Mouse (Mus musculus): ENCODE measurements around the gene Cend1. TPM values are rescaled to one million over a fixed set of nuclear protein-coding genes. Genes with fewer than 3 reads are reported as not detected.

Gene Cend1
- polyA plus RNA-seq, 2 experiments: not detected

DNA sequence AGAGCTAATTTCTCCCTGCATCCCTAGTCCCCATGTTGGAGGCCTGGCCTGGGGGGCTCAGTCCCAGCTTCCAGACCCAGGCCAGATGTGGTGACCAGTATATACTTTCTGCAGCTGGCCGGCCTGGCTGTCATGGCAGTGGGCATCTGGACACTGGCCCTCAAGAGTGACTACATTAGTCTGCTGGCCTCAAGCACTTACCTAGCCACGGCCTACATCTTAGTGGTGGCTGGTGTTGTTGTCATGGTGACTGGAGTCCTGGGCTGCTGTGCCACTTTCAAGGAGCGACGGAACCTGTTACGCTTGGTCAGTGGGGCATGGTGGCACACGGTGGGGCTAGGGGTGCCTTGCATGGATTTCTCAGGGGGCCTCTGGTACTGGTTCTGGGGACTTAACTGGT lies 40.1 kb upstream of the Cend1 start:
- H3K27ac ChIP-seq: 0 out of 2 replicates have a peak overlapping the region, but pooled peaks have one; percentile 18
- peaks cover 9% of the 10 kb centered on the region for H3K36me3 ChIP-seq (replicated peaks; ENCODE audit: control insufficient read depth, insufficient read depth, low read depth)
- H3K9me3 ChIP-seq (ENCODE audit: control insufficient read depth, low read length): no peaks in the 10 kb centered on the region
- peak overlapping the region; percentile 79; the same call in 1 of the 2 replicates for H3K4me2 ChIP-seq (ENCODE audit: low read depth)
- no peak overlapping the region for H3K4me3 ChIP-seq (ENCODE audit: insufficient read depth in 1 of 2, low read depth in 2 of 2, low read length in 2 of 2)
- 79% methylated on average over 6 of the region's 6 CpGs for WGBS (ENCODE audit: insufficient replicate concordance)
- DNase-seq (ENCODE audit: low read depth in 3 of 3, low spot score in 3 of 3) (no peak), ATAC-seq (ENCODE audit: insufficient read depth) (no peak)
- peaks cover 20% of the 10 kb centered on the region for H3K27me3 ChIP-seq (ENCODE audit: control insufficient read depth, insufficient read depth, low read length)
- H3K4me1 ChIP-seq (replicated peaks; ENCODE audit: control insufficient read depth in 2 of 2, insufficient read depth in 2 of 2, low read length in 1 of 2): peaks cover 25 to 34% of the 10 kb centered on the region in 2 experiments
- H3K9ac ChIP-seq (replicated peaks): no peak overlapping the region
- no peak for TF ChIP-seq EP300 (IDR thresholded peaks at IDR 0.05; ENCODE audit: low read depth)
- no peak for TF ChIP-seq CTCF (IDR thresholded peaks at IDR 0.05; ENCODE audit: low read depth)

DNA sequence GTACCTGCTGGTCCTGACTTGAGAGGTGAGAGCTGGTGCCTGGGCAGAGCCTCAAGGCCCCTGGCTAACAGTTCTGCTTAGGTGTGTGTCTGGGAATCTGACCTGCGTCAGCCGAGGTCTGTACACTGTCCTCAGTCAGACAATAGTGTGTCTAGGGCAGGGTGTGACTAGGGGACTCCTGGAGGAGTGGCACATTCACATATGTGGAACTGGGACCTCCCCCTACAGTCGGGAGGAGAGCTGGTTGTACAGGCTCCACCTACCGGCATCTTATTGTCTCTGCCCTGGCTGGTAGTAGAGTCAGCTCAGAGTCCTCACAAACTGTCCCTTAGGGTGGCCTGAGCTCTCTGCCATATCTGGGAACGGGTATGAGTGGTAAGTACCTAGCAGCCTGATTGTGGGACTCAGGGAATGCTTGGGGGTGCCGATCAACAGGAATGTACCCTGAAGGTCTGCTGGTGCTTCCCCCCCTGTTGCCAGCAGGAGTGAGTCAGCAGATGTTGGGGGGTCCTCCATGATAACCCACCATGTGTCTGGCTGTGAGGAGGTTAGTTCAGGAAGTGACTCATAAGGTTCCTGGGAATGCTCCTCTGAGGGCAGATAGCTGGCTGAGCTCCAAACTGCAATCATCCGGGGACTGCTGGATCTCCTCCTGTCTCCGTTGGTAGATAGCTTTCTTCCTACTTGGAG lies 39.4 kb upstream of the Cend1 start:
- TF ChIP-seq CTCF (IDR thresholded peaks at IDR 0.05; ENCODE audit: low read depth) (peak; percentile 64), EP300 (IDR thresholded peaks at IDR 0.05; ENCODE audit: low read depth) (no peak)
- DNase-seq (ENCODE audit: low read depth in 3 of 3, low spot score in 3 of 3) (peak in 2 of 3 experiments; percentile 61 to 69), ATAC-seq (ENCODE audit: insufficient read depth) (peak; percentile 62)
- peaks cover 20 to 27% of the 10 kb centered on the region in 2 experiments for H3K4me1 ChIP-seq (replicated peaks; ENCODE audit: control insufficient read depth in 2 of 2, insufficient read depth in 2 of 2, low read length in 1 of 2)
- H3K4me2 ChIP-seq (ENCODE audit: low read depth): peak overlapping the region; percentile 79
- no peaks in the 10 kb centered on the region for H3K9me3 ChIP-seq (ENCODE audit: control insufficient read depth, low read length)
- peaks cover 27% of the 10 kb centered on the region for H3K27me3 ChIP-seq (ENCODE audit: control insufficient read depth, insufficient read depth, low read length)
- peaks cover 9% of the 10 kb centered on the region for H3K36me3 ChIP-seq (replicated peaks; ENCODE audit: control insufficient read depth, insufficient read depth, low read depth)
- peak overlapping the region; percentile 70 to 92 for H3K4me3 ChIP-seq (ENCODE audit: insufficient read depth in 1 of 2, low read depth in 2 of 2, low read length in 2 of 2)
- peak overlapping the region; percentile 49 for H3K27ac ChIP-seq
- peak overlapping the region; percentile 69 for H3K9ac ChIP-seq (replicated peaks)
- WGBS (ENCODE audit: insufficient replicate concordance): 7% methylated on average over 8 of the region's 8 CpGs

DNA sequence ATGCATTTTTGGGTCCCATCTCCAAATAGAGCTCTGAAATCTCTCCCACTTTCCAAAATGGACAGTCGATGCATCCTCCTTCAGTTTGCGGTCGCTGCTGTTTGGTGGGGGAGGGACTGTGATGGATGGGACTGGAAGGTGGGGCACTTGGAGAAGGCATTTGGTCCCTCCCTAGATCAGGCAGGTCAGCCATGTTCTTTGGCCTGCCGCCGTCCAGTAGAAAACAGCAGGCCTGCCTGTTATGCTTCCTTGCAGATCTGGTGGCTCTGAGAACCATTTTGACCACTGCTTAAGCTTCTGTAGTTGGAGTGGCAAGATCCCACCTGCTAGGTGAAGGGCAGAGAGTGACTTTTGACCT lies 38.9 kb upstream of the Cend1 start:
- DNase-seq (ENCODE audit: low read depth in 3 of 3, low spot score in 3 of 3) (no peak), ATAC-seq (ENCODE audit: insufficient read depth) (no peak)
- peak overlapping the region; percentile 70 to 92 for H3K4me3 ChIP-seq (ENCODE audit: insufficient read depth in 1 of 2, low read depth in 2 of 2, low read length in 2 of 2)
- peak overlapping the region; percentile 69 for H3K9ac ChIP-seq (replicated peaks)
- peaks cover 9% of the 10 kb centered on the region for H3K36me3 ChIP-seq (replicated peaks; ENCODE audit: control insufficient read depth, insufficient read depth, low read depth)
- peaks cover 17 to 24% of the 10 kb centered on the region in 2 experiments for H3K4me1 ChIP-seq (replicated peaks; ENCODE audit: control insufficient read depth in 2 of 2, insufficient read depth in 2 of 2, low read length in 1 of 2)
- peaks cover 33% of the 10 kb centered on the region for H3K27me3 ChIP-seq (ENCODE audit: control insufficient read depth, insufficient read depth, low read length)
- H3K9me3 ChIP-seq (ENCODE audit: control insufficient read depth, low read length): no peaks in the 10 kb centered on the region
- H3K27ac ChIP-seq: peak overlapping the region; percentile 49
- H3K4me2 ChIP-seq (ENCODE audit: low read depth): peak overlapping the region; percentile 79
- WGBS (ENCODE audit: insufficient replicate concordance): 19% methylated on average over 5 of the region's 5 CpGs
- TF ChIP-seq EP300 (IDR thresholded peaks at IDR 0.05; ENCODE audit: low read depth): no peak
- no peak for TF ChIP-seq CTCF (IDR thresholded peaks at IDR 0.05; ENCODE audit: low read depth)

DNA sequence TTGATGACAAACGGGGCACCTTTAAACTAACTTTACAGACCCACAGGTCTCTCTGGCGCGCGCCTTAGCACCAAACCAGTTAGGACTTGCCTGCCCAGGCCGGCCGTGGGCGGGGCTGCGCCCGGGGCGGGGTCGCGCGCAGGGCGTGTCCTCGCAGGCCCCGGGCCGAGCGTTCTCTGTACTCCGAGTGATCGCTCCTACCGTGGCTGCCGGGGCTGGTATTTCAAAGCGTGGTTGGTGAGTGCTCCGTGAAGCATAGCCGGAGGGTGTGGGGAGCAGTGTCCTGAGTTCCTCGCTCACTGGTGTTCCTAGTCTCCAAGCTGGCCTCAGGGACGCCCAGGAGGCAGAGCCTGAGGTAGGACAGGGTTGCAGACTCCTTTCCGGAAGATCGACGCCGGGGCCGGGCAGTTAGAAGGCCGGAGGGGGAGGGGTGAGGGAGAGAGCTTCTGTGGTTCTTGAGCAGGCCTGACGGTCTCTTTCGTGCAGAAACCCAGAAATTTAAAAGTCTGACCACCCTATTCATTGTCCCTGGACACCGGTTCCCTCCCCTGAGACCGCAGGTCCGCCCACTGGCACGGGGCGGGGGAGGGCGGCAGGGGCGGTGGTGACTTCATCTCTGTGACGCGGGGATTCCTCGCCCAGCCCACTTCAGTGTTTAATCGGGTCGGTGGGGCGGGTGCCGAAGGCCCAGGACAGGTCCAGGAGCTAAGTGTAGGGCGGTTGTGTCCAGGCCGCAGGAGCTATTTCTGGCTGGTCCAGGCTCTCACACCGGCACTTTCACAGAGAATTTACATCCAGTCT lies 38.1 kb upstream of the Cend1 start, which contains the start of gene Cd151:
TSS of gene Cd151 (plus strand) at position 163 of the 801 bp plus-strand sequence.
- H3K9me3 ChIP-seq (ENCODE audit: control insufficient read depth, low read length): no peaks in the 10 kb centered on the region
- H3K9ac ChIP-seq (replicated peaks): peak within 1 kb of the TSS; percentile 69
- TF ChIP-seq EP300 (IDR thresholded peaks at IDR 0.05; ENCODE audit: low read depth) (no peak), CTCF (IDR thresholded peaks at IDR 0.05; ENCODE audit: low read depth) (no peak)
- H3K4me1 ChIP-seq (replicated peaks; ENCODE audit: control insufficient read depth in 2 of 2, insufficient read depth in 2 of 2, low read length in 1 of 2): peaks cover 17 to 24% of the 10 kb centered on the region in 2 experiments
- H3K4me2 ChIP-seq (ENCODE audit: low read depth): peak within 1 kb of the TSS; percentile 79
- peaks cover 40% of the 10 kb centered on the region for H3K27me3 ChIP-seq (ENCODE audit: control insufficient read depth, insufficient read depth, low read length)
- H3K36me3 ChIP-seq (replicated peaks; ENCODE audit: control insufficient read depth, insufficient read depth, low read depth): peaks cover 4% of the 10 kb centered on the region
- DNase-seq (ENCODE audit: low read depth in 3 of 3, low spot score in 3 of 3) (peak; percentile 76 to 82 (median 77)), ATAC-seq (ENCODE audit: insufficient read depth) (peak; percentile 89)
- peak within 1 kb of the TSS; percentile 70 to 92 for H3K4me3 ChIP-seq (ENCODE audit: insufficient read depth in 1 of 2, low read depth in 2 of 2, low read length in 2 of 2)
- H3K27ac ChIP-seq: peak within 1 kb of the TSS; percentile 49
- under 1% methylated on average over 52 of the region's 52 CpGs for WGBS (ENCODE audit: insufficient replicate concordance)
